Mouse (Mus musculus): ENCODE results near the gene Foxl2. TPM values are rescaled to one million over a fixed set of nuclear protein-coding genes. Genes with fewer than 3 reads are reported as not detected.

Gene Foxl2
- total and polyA plus RNA-seq, 3 experiments, result not detected

DNA sequence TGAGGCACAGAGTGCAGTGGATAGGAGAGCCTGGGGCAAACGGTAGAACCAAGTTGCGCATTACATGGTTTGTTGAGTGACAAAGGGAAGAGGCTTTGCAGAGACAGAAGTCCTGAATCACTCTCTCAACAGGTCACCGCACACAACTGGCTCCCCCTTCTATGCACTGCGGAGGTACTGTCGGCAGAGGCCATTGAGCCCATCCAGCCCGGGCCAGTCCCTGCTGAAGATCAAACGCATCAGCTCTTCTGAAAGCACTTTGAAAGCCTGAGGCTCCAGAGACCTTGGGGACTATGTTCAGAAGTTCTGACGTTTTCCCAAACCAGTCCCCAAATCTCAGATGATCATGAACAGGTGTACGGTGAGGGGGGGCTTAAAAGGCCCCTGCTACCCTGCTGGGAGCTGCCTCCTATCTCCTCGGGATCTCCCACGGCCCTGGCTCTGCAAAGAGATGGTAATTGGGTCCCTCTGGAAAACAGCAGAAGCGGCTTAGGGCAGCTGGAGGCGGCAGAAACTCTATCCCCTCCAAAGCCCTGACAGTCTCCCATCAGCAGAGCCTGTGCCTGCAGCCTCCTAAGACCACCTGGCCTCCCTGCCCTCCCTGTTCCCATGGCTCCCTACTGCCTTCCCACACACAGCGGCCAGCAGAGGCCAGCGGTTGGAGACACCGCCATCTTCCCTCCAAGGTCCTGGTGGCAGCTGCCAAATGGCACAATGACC, 19.7 kb upstream of the Foxl2 start:
- TF ChIP-seq GATA2 (IDR thresholded peaks at IDR 0.05; ENCODE audit: borderline replicate concordance, low read depth, low read length) (no peak), TAL1 (conservative IDR thresholded peaks at IDR 0.05; ENCODE audit: low read depth, low read length) (no peak), GATA1 (IDR thresholded peaks at IDR 0.05; ENCODE audit: borderline replicate concordance, low read length) (no peak), POLR2AphosphoS5 (IDR thresholded peaks at IDR 0.05; ENCODE audit: insufficient replicate concordance, low read depth, low read length) (no peak), CTCF (IDR thresholded peaks at IDR 0.05; ENCODE audit: low read depth, low read length) (no peak)
- DNase-seq (ENCODE audit: low spot score), result no peak
- Histone ChIP-seq H3K27me3 (ENCODE audit: insufficient read depth, low read length) (no peaks in the 10 kb centered on the region; the same call in 1 of the 2 replicates), H3K36me3 (replicated peaks) (no peaks in the 10 kb centered on the region), H3K4me1 (ENCODE audit: insufficient read depth, low read depth, low read length) (no peaks in the 10 kb centered on the region), H3K4me3 (ENCODE audit: low read depth, low read length) (no peak overlapping the region), H3K9me3 (replicated peaks) (no peaks in the 10 kb centered on the region)
- ATAC-seq (ENCODE audit: extremely low read depth, insufficient number of reproducible peaks, low FRiP score, poor library complexity, severe bottlenecking), result no peak

- no peak overlapping the region for H3K4me3 ChIP-seq (ENCODE audit: low read depth, low read length)
- H3K27me3 ChIP-seq (ENCODE audit: insufficient read depth, low read length), result no peaks in the 10 kb centered on the region; the same call in 1 of the 2 replicates
- TF ChIP-seq TAL1 (conservative IDR thresholded peaks at IDR 0.05; ENCODE audit: low read depth, low read length) (no peak), CTCF (IDR thresholded peaks at IDR 0.05; ENCODE audit: low read depth, low read length) (no peak), POLR2AphosphoS5 (IDR thresholded peaks at IDR 0.05; ENCODE audit: insufficient replicate concordance, low read depth, low read length) (no peak), GATA2 (IDR thresholded peaks at IDR 0.05; ENCODE audit: borderline replicate concordance, low read depth, low read length) (no peak), GATA1 (IDR thresholded peaks at IDR 0.05; ENCODE audit: borderline replicate concordance, low read length) (no peak)
- no peaks in the 10 kb centered on the region for H3K36me3 ChIP-seq (replicated peaks)
- H3K9me3 ChIP-seq (replicated peaks), result no peaks in the 10 kb centered on the region
- DNase-seq (ENCODE audit: low spot score) (no peak), ATAC-seq (ENCODE audit: extremely low read depth, insufficient number of reproducible peaks, low FRiP score, poor library complexity, severe bottlenecking) (no peak)
- no peaks in the 10 kb centered on the region for H3K4me1 ChIP-seq (ENCODE audit: insufficient read depth, low read depth, low read length)
Measured at GRCm38 (mm10) chr9:98939290-98939689, 15.8 kb upstream of the Foxl2 start.

GRCm38 (mm10) chr9:98952171-98953050, 2.7 kb upstream of the Foxl2 start:
- H3K36me3 ChIP-seq (replicated peaks), result no peaks in the 10 kb centered on the region
- peaks cover 32% of the 10 kb centered on the region for H3K9me3 ChIP-seq (replicated peaks)
- TF ChIP-seq CTCF (IDR thresholded peaks at IDR 0.05; ENCODE audit: low read depth, low read length), result no peak
- no peak for TF ChIP-seq POLR2AphosphoS5 (IDR thresholded peaks at IDR 0.05; ENCODE audit: insufficient replicate concordance, low read depth, low read length)
- TF ChIP-seq GATA2 (IDR thresholded peaks at IDR 0.05; ENCODE audit: borderline replicate concordance, low read depth, low read length), result no peak
- no peak for TF ChIP-seq TAL1 (conservative IDR thresholded peaks at IDR 0.05; ENCODE audit: low read depth, low read length)
- no peak for TF ChIP-seq GATA1 (IDR thresholded peaks at IDR 0.05; ENCODE audit: borderline replicate concordance, low read length)
- DNase-seq (ENCODE audit: low spot score), result no peak
- H3K27me3 ChIP-seq (ENCODE audit: insufficient read depth, low read length), result no peaks in the 10 kb centered on the region
- H3K4me3 ChIP-seq (ENCODE audit: low read depth, low read length), result no peak overlapping the region
- no peak for ATAC-seq (ENCODE audit: extremely low read depth, insufficient number of reproducible peaks, low FRiP score, poor library complexity, severe bottlenecking)
- H3K4me1 ChIP-seq (ENCODE audit: insufficient read depth, low read depth, low read length), result no peaks in the 10 kb centered on the region

DNA sequence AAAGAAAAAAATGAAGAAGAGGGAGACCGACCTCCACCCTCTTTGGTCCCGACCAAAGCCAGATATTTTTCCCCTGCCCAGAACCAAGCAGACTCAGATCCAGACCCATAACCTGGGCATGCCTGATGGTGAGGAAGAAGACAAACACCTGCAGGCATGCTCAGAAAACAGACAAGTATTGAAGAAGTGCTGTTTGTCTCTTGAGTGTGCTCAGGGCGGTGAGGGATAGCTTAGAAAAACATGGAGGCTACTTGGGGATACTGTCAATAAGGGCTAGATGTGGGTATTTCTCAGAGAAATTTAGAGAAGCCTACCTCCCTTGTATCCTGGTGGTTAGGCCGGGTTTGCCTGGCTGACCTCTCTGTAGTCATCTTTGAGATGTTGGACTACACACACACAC, 1.8 kb upstream of the Foxl2 start:
- TF ChIP-seq GATA1 (IDR thresholded peaks at IDR 0.05; ENCODE audit: borderline replicate concordance, low read length), result no peak
- no peak for TF ChIP-seq POLR2AphosphoS5 (IDR thresholded peaks at IDR 0.05; ENCODE audit: insufficient replicate concordance, low read depth, low read length)
- no peak for TF ChIP-seq CTCF (IDR thresholded peaks at IDR 0.05; ENCODE audit: low read depth, low read length)
- no peak for TF ChIP-seq GATA2 (IDR thresholded peaks at IDR 0.05; ENCODE audit: borderline replicate concordance, low read depth, low read length)
- TF ChIP-seq TAL1 (conservative IDR thresholded peaks at IDR 0.05; ENCODE audit: low read depth, low read length), result no peak
- Histone ChIP-seq H3K27me3 (ENCODE audit: insufficient read depth, low read length) (no peaks in the 10 kb centered on the region), H3K36me3 (replicated peaks) (no peaks in the 10 kb centered on the region), H3K4me1 (ENCODE audit: insufficient read depth, low read depth, low read length) (no peaks in the 10 kb centered on the region), H3K9me3 (replicated peaks) (peaks cover 32% of the 10 kb centered on the region), H3K4me3 (ENCODE audit: low read depth, low read length) (no peak overlapping the region)
- ATAC-seq (ENCODE audit: extremely low read depth, insufficient number of reproducible peaks, low FRiP score, poor library complexity, severe bottlenecking), result no peak
- no peak for DNase-seq (ENCODE audit: low spot score)

GRCm38 (mm10) chr9:98953830-98954229, 1.3 kb upstream of the Foxl2 start:
- Histone ChIP-seq H3K9me3 (replicated peaks) (peaks cover 32% of the 10 kb centered on the region), H3K36me3 (replicated peaks) (no peaks in the 10 kb centered on the region), H3K4me3 (ENCODE audit: low read depth, low read length) (no peak overlapping the region), H3K4me1 (ENCODE audit: insufficient read depth, low read depth, low read length) (no peaks in the 10 kb centered on the region), H3K27me3 (ENCODE audit: insufficient read depth, low read length) (no peaks in the 10 kb centered on the region)
- ATAC-seq (ENCODE audit: extremely low read depth, insufficient number of reproducible peaks, low FRiP score, poor library complexity, severe bottlenecking) (no peak), DNase-seq (ENCODE audit: low spot score) (no peak)
- no peak for TF ChIP-seq GATA1 (IDR thresholded peaks at IDR 0.05; ENCODE audit: borderline replicate concordance, low read length)
- TF ChIP-seq TAL1 (conservative IDR thresholded peaks at IDR 0.05; ENCODE audit: low read depth, low read length), result no peak
- no peak for TF ChIP-seq CTCF (IDR thresholded peaks at IDR 0.05; ENCODE audit: low read depth, low read length)
- no peak for TF ChIP-seq GATA2 (IDR thresholded peaks at IDR 0.05; ENCODE audit: borderline replicate concordance, low read depth, low read length)
- TF ChIP-seq POLR2AphosphoS5 (IDR thresholded peaks at IDR 0.05; ENCODE audit: insufficient replicate concordance, low read depth, low read length), result no peak
